Mouse (Mus musculus) olfactory bulb, adult 2 months (tissue): ENCODE results near the gene Prdm11. TPM values are rescaled to one million over a fixed set of nuclear protein-coding genes. Genes with fewer than 3 reads are reported as not detected.

ENCODE experiments used
- H3K27ac ChIP-seq: fragments of 200-500 bp; 2 replicates; pipeline ENCODE4 v1.5.1; 2012; ENCODE audit warnings: low read depth, low read length; ENCODE audit not compliant: insufficient read depth
- H3K4me1 ChIP-seq: fragments of 200-500 bp; 2 replicates; pipeline ENCODE4 v1.6.1; 2012; ENCODE audit warnings: low read length; ENCODE audit not compliant: control insufficient read depth, insufficient read depth
- H3K4me3 ChIP-seq: fragments of 200-500 bp; 2 replicates; pipeline ENCODE4 v1.5.1; 2012; ENCODE audit warnings: mild to moderate bottlenecking, low read depth, low read length, moderate library complexity; ENCODE audit not compliant: insufficient read depth
- CTCF ChIP-seq: fragments of 200-500 bp; IDR thresholded peaks from 2 replicates; pipeline ENCODE4 v1.5.1; 2012; ENCODE audit warnings: low read depth, mild to moderate bottlenecking, low read length, moderate library complexity; ENCODE audit not compliant: insufficient read depth
- POLR2A ChIP-seq: fragments of 200-500 bp; IDR thresholded peaks from 2 replicates; pipeline ENCODE4 v1.6.1; 2012; ENCODE audit warnings: mild to moderate bottlenecking, low read depth, low read length, moderate library complexity; ENCODE audit not compliant: insufficient read depth
- WGBS: fragments of 180-500 bp; shearing (Covaris S2); methylation state at CpG from one replicate; pipeline ENCODE4 v1.1.7; 2018; 5-methylcytosine and 5-hydroxymethylcytosine counted together
- polyA plus RNA-seq: library from polyadenylated mRNA; stranded (reverse); fragments of >200 nt; gene quantifications from 2 replicates; pipeline ENCODE4 v1.2.4, GENCODE M21; 2012; ENCODE audit warnings: low replicate concordance; ENCODE audit not compliant: missing spikeins, insufficient read depth, insufficient read length

Prdm11 gene
- polyA plus RNA-seq, result not detected in 2 replicates

- under 1% methylated on average over 90 of the region's 90 CpGs for WGBS
- peaks cover 23% of the 10 kb centered on the region for H3K4me1 ChIP-seq
- peak within 1 kb of the TSS; percentile 75 for H3K27ac ChIP-seq
- no peak for TF ChIP-seq CTCF
- peak; percentile 53; the same call in 1 of the 2 replicates for TF ChIP-seq POLR2A
- peak within 1 kb of the TSS; percentile 92 for H3K4me3 ChIP-seq
Measured at GRCm38 (mm10) chr2:93045818-93046508, at the start of gene Prdm11. Prdm11 (minus strand) TSS chr2:93046167.

GRCm38 (mm10) chr2:93092347-93092746 is 46.4 kb upstream of the Prdm11 start:
- no peak overlapping the region for H3K27ac ChIP-seq
- TF ChIP-seq CTCF, result no peak
- TF ChIP-seq POLR2A, result no peak
- WGBS, result 70% methylated on average over 2 of the region's 2 CpGs

GRCm38 (mm10) chr2:93091679-93092078 is 45.7 kb upstream of the Prdm11 start:
- no peak overlapping the region for H3K27ac ChIP-seq
- peaks cover 11% of the 10 kb centered on the region; the same call in 1 of the 2 replicates for H3K4me1 ChIP-seq
- TF ChIP-seq CTCF (no peak), POLR2A (no peak)
- WGBS, result 55% methylated on average over 2 of the region's 2 CpGs
- no peak overlapping the region for H3K4me3 ChIP-seq

More at GRCm38 (mm10) chr2:93092347-93092746, 46.4 kb upstream of the Prdm11 start:
- Histone ChIP-seq H3K4me3 (no peak overlapping the region), H3K4me1 (peaks cover 11% of the 10 kb centered on the region; the same call in 1 of the 2 replicates)

- peaks cover 25% of the 10 kb centered on the region for H3K4me1 ChIP-seq
- H3K4me3 ChIP-seq, result no peak overlapping the region
- 66% methylated on average over 7 of the region's 7 CpGs for WGBS
- no peak overlapping the region for H3K27ac ChIP-seq
- TF ChIP-seq POLR2A (no peak), CTCF (no peak)
Measured at GRCm38 (mm10) chr2:93089379-93090089, 43.6 kb upstream of the Prdm11 start.

GRCm38 (mm10) chr2:93088006-93088405 is 42.0 kb upstream of the Prdm11 start:
- Histone ChIP-seq H3K27ac (no peak overlapping the region), H3K4me3 (no peak overlapping the region), H3K4me1 (peaks cover 29% of the 10 kb centered on the region)
- no peak for TF ChIP-seq POLR2A
- TF ChIP-seq CTCF, result no peak
- WGBS, result 91% methylated on average over 7 of the region's 7 CpGs

- Histone ChIP-seq H3K27ac (no peak overlapping the region), H3K4me3 (no peak overlapping the region), H3K4me1 (peaks cover 30% of the 10 kb centered on the region)
- WGBS, result 46% methylated on average over 8 of the region's 8 CpGs
- no peak for TF ChIP-seq CTCF
- no peak for TF ChIP-seq POLR2A
Measured at GRCm38 (mm10) chr2:93085291-93086027, 39.5 kb upstream of the Prdm11 start.

GRCm38 (mm10) chr2:93084481-93084880 is 38.5 kb upstream of the Prdm11 start:
- no peak overlapping the region for H3K27ac ChIP-seq
- TF ChIP-seq POLR2A (no peak), CTCF (no peak)
- H3K4me3 ChIP-seq, result no peak overlapping the region
- 56% methylated on average over 5 of the region's 5 CpGs for WGBS
- peaks cover 37% of the 10 kb centered on the region for H3K4me1 ChIP-seq

- H3K4me3 ChIP-seq, result no peak overlapping the region
- 64% methylated on average over 4 of the region's 4 CpGs for WGBS
- TF ChIP-seq CTCF (no peak), POLR2A (no peak)
- H3K27ac ChIP-seq, result no peak overlapping the region
- peaks cover 39% of the 10 kb centered on the region for H3K4me1 ChIP-seq
Measured at GRCm38 (mm10) chr2:93083317-93083716, 37.4 kb upstream of the Prdm11 start.

- WGBS, result 58% methylated on average over 3 of the region's 3 CpGs
- peaks cover 39% of the 10 kb centered on the region for H3K4me1 ChIP-seq
- TF ChIP-seq POLR2A (no peak), CTCF (no peak)
Measured at GRCm38 (mm10) chr2:93082846-93083245, 36.9 kb upstream of the Prdm11 start.

More at GRCm38 (mm10) chr2:93082846-93083245, 36.9 kb upstream of the Prdm11 start:
- Histone ChIP-seq H3K27ac (no peak overlapping the region), H3K4me3 (no peak overlapping the region)
